Comparison of ENCODE assay signal across 18 mouse cellular contexts in genomic region chr5:76351953-76352611, GRCm38 (mm10). TPM values are rescaled to one million over a fixed set of nuclear protein-coding genes. Genes with fewer than 3 reads are reported as not detected.
A peak's percentile ranks its signal among the peaks of the same experiment; 100 is the strongest.
DNase-seq lines count a peak whose midpoint lies in the region; ATAC-seq and TF ChIP-seq lines count a peak whose summit lies in the region.
"Had no signal": no experiment of that assay in that cellular context is flagged by ENCODE, and none has a peak within 500 bp of the region (broad histone marks: within the 10 kb centered on the region; RNA-seq: fewer than 3 reads in every experiment).

No protein-coding gene starts in this region.

- no peak overlapping the region for H3K4me3 ChIP-seq in left cerebral cortex, adult 2 months
- no peak overlapping the region for H3K4me3 ChIP-seq in forebrain, embryonic 14.5 days (ENCODE audit: low read depth, low read length)
- H3K4me3 ChIP-seq in stomach, postnatal 0 days (ENCODE audit: low read depth, low read length), result no peak overlapping the region
- H3K4me3 ChIP-seq: embryonic facial prominence, embryonic 12.5 days; kidney, embryonic 15.5 days had no signal

- H3K9me3 ChIP-seq in forebrain, embryonic 14.5 days (replicated peaks; ENCODE audit: control insufficient read depth, low read length), result no peaks in the 10 kb centered on the region
- H3K9me3 ChIP-seq in stomach, postnatal 0 days (ENCODE audit: control insufficient read depth, low read length), result no peaks in the 10 kb centered on the region
- H3K9me3 ChIP-seq: embryonic facial prominence, embryonic 12.5 days; kidney, embryonic 15.5 days had no signal

- H3K4me2 ChIP-seq in forebrain, embryonic 14.5 days (ENCODE audit: low read length), result no peak overlapping the region
- H3K4me2 ChIP-seq in stomach, postnatal 0 days (replicated peaks; ENCODE audit: low read depth), result no peak overlapping the region
- H3K4me2 ChIP-seq: embryonic facial prominence, embryonic 12.5 days; kidney, embryonic 15.5 days had no signal

- WGBS in forebrain, embryonic 14.5 days, result 5% methylated on average over 7 of the region's 7 CpGs
- WGBS in stomach, postnatal 0 days, result 54% methylated on average over 7 of the region's 7 CpGs

- TF ChIP-seq CTCF in left cerebral cortex, adult 2 months (IDR thresholded peaks at IDR 0.05), result peak; percentile 38
- peak; percentile 29 for TF ChIP-seq CTCF in stomach, postnatal 0 days (IDR thresholded peaks at IDR 0.05; ENCODE audit: low read depth)

- no peaks in the 10 kb centered on the region; the same call in 1 of the 2 replicates for H3K4me1 ChIP-seq in forebrain, embryonic 14.5 days (ENCODE audit: control insufficient read depth, insufficient read depth, low read length)
- H3K4me1 ChIP-seq in stomach, postnatal 0 days (replicated peaks; ENCODE audit: control insufficient read depth, insufficient read depth), result no peaks in the 10 kb centered on the region
- H3K4me1 ChIP-seq: embryonic facial prominence, embryonic 12.5 days; kidney, embryonic 15.5 days had no signal

- intact Hi-C loops in left cerebral cortex, adult 2 months (cut with DNase I), result no loop called here

- peak; percentile 90 for ATAC-seq in forebrain, embryonic 14.5 days
- no peak for ATAC-seq in stomach, postnatal 0 days (ENCODE audit: low FRiP score, low TSS enrichment)
- ATAC-seq: midbrain, embryonic 16.5 days; Patski had no signal

- TF ChIP-seq EP300 in stomach, postnatal 0 days (optimal IDR thresholded peaks at IDR 0.05), result no peak

- H3K9ac ChIP-seq in forebrain, embryonic 14.5 days (ENCODE audit: low read length), result no peak overlapping the region
- no peak overlapping the region for H3K9ac ChIP-seq in stomach, postnatal 0 days (ENCODE audit: low read length)
- H3K9ac ChIP-seq: embryonic facial prominence, embryonic 12.5 days; kidney, embryonic 15.5 days; liver, embryonic 14.5 days had no signal

- no peaks in the 10 kb centered on the region for H3K36me3 ChIP-seq in forebrain, embryonic 14.5 days (ENCODE audit: control insufficient read depth, insufficient read depth, low read length)
- H3K36me3 ChIP-seq in stomach, postnatal 0 days (ENCODE audit: control insufficient read depth, insufficient read depth, low read length), result no peaks in the 10 kb centered on the region
- H3K36me3 ChIP-seq: embryonic facial prominence, embryonic 12.5 days; kidney, embryonic 15.5 days had no signal

- H3K27me3 ChIP-seq in forebrain, embryonic 14.5 days (replicated peaks; ENCODE audit: control insufficient read depth, insufficient read depth, low read length), result no peaks in the 10 kb centered on the region
- no peaks in the 10 kb centered on the region for H3K27me3 ChIP-seq in stomach, postnatal 0 days (ENCODE audit: control insufficient read depth, insufficient read depth, low read length)
- H3K27me3 ChIP-seq: embryonic facial prominence, embryonic 12.5 days; kidney, embryonic 15.5 days; Patski had no signal

- no peak overlapping the region for H3K27ac ChIP-seq in left cerebral cortex, adult 2 months
- no peak overlapping the region for H3K27ac ChIP-seq in forebrain, embryonic 14.5 days (ENCODE audit: low read depth, low read length)
- H3K27ac ChIP-seq in stomach, postnatal 0 days (replicated peaks), result no peak overlapping the region
- H3K27ac ChIP-seq: embryonic facial prominence, embryonic 12.5 days; kidney, embryonic 15.5 days; liver, embryonic 14.5 days had no signal

- no peak for DNase-seq in left cerebral cortex, adult 2 months (ENCODE audit: extremely low spot score in 1 of 2, low spot score in 2 of 2)
- no peak for DNase-seq in left cerebral cortex, adult 18-20 months (ENCODE audit: low spot score in 2 of 2)
- peak; percentile 27 for DNase-seq in right cerebral cortex, postnatal 4 days
- DNase-seq in right cerebral cortex, postnatal 25 days, result no peak
- DNase-seq in forebrain, embryonic 14.5 days (ENCODE audit: low spot score), result peak; percentile 84
- no peak for DNase-seq in stomach, postnatal 0 days (ENCODE audit: low spot score)
- DNase-seq in spleen, postnatal 36 days (ENCODE audit: low spot score in 2 of 2), result no peak
- no peak for DNase-seq in kidney, adult 18-20 months
- DNase-seq: heart, adult 11 months; heart, postnatal 10 days had no signal

RNA-seq across cellular contexts. Expression of gene Nmu, which starts 11.5 kb away (rescaled TPM):
- total RNA-seq in left cerebral cortex, adult 2 months (2021), result not detected
- not detected for total RNA-seq in left cerebral cortex, adult 18-20 months (2021)
- polyA plus RNA-seq in forebrain, embryonic 14.5 days (2014; fragmentation: Nextera tagmentation; extraction: Ambion mirVana), result 0.54 TPM in 1 of 2 replicates, not detected in the other
- polyA plus RNA-seq in stomach, postnatal 0 days (2015; fragmentation: Nextera tagmentation; extraction: Ambion mirVana), result 8.1 and 10.1 TPM in 2 replicates
- total RNA-seq: adrenal gland, adult 18-20 months; heart, postnatal 10 days; left cerebral cortex, postnatal 36 days had no signal
- polyA plus RNA-seq: kidney, embryonic 15.5 days; liver, embryonic 14.5 days; midbrain, embryonic 16.5 days; Patski had no signal

RNA-seq across cellular contexts. Expression of gene Pdcl2, which starts 21.1 kb away (rescaled TPM):
- total RNA-seq in left cerebral cortex, adult 2 months (2021), result not detected
- total RNA-seq in left cerebral cortex, adult 18-20 months (2021), result not detected
- not detected in 2 replicates for polyA plus RNA-seq in forebrain, embryonic 14.5 days (2014; fragmentation: Nextera tagmentation; extraction: Ambion mirVana)
- polyA plus RNA-seq in stomach, postnatal 0 days (2015; fragmentation: Nextera tagmentation; extraction: Ambion mirVana), result not detected in 2 replicates
- total RNA-seq: adrenal gland, adult 18-20 months; heart, postnatal 10 days; left cerebral cortex, postnatal 36 days had no signal
- polyA plus RNA-seq: embryonic facial prominence, embryonic 12.5 days; frontal cortex, adult 2 months; kidney, embryonic 15.5 days; liver, embryonic 14.5 days; midbrain, embryonic 16.5 days; Patski had no signal

RNA-seq across cellular contexts. Expression of gene Clock, which starts 47.5 kb away (rescaled TPM):
- total RNA-seq in left cerebral cortex, adult 2 months (2021), result 10 to 100 TPM; 56.7 to 56.9 TPM
- total RNA-seq in left cerebral cortex, adult 18-20 months (2021), result 10 to 100 TPM; 55.2 to 55.7 TPM
- polyA plus RNA-seq in forebrain, embryonic 14.5 days (2014; fragmentation: Nextera tagmentation; extraction: Ambion mirVana), result 8.2 and 13.6 TPM in 2 replicates
- polyA plus RNA-seq in stomach, postnatal 0 days (2015; fragmentation: Nextera tagmentation; extraction: Ambion mirVana), result 6.6 and 6.7 TPM in 2 replicates

Comparison
In these comparisons a context has a peak if more than half of its experiments do, and no peak if none do; other contexts are left out.
1. DNase-seq: peak in right cerebral cortex, postnatal 4 days (single experiment) and forebrain, embryonic 14.5 days (single experiment); none in left cerebral cortex, adult 2 months (0 of 2), left cerebral cortex, adult 18-20 months (0 of 2), right cerebral cortex, postnatal 25 days (single experiment), stomach, postnatal 0 days (single experiment), spleen, postnatal 36 days (0 of 2) and kidney, adult 18-20 months (single experiment).